Mouse (Mus musculus): ENCODE measurements around the gene Pigu. TPM values are rescaled to one million over a fixed set of nuclear protein-coding genes. Genes with fewer than 3 reads are reported as not detected.

Gene Pigu
- polyA plus RNA-seq, 1 experiment from 2014 or later = 22.1 TPM

GRCm38 (mm10) chr2:155336254-155336653 is 21.0 kb downstream of the Pigu start:
- Histone ChIP-seq H3K9ac (ENCODE audit: low read depth, low read length) (no peak overlapping the region), H3K27me3 (ENCODE audit: control insufficient read depth, insufficient read depth, low read depth, low read length) (no peaks in the 10 kb centered on the region), H3K27ac (ENCODE audit: low read length) (no peak overlapping the region), H3K4me1 (ENCODE audit: control insufficient read depth, low read depth, low read length) (no peaks in the 10 kb centered on the region), H3K4me3 (ENCODE audit: low read depth, low read length) (no peak overlapping the region), H3K4me2 (ENCODE audit: low read depth, low read length) (no peak overlapping the region), H3K9me3 (replicated peaks; ENCODE audit: control insufficient read depth, low read length) (no peaks in the 10 kb centered on the region), H3K36me3 (ENCODE audit: control insufficient read depth, insufficient read depth) (no peaks in the 10 kb centered on the region)
- 87% methylated on average over 3 of the region's 3 CpGs for WGBS (ENCODE audit: insufficient replicate concordance)
- ATAC-seq (ENCODE audit: low read depth) = no peak

- ATAC-seq (ENCODE audit: low read depth) = no peak
- Histone ChIP-seq H3K27ac (ENCODE audit: low read length) (no peak overlapping the region), H3K9me3 (replicated peaks; ENCODE audit: control insufficient read depth, low read length) (no peaks in the 10 kb centered on the region), H3K4me2 (ENCODE audit: low read depth, low read length) (no peak overlapping the region), H3K27me3 (ENCODE audit: control insufficient read depth, insufficient read depth, low read depth, low read length) (no peaks in the 10 kb centered on the region), H3K4me3 (ENCODE audit: low read depth, low read length) (no peak overlapping the region), H3K9ac (ENCODE audit: low read depth, low read length) (no peak overlapping the region), H3K36me3 (ENCODE audit: control insufficient read depth, insufficient read depth) (peaks cover 3% of the 10 kb centered on the region; the same call in 1 of the 2 replicates), H3K4me1 (ENCODE audit: control insufficient read depth, low read depth, low read length) (no peaks in the 10 kb centered on the region)
- whole genome bisulfite sequencing (ENCODE audit: insufficient replicate concordance) = 69% methylated on average over 1 of the region's 1 CpGs
Measured at GRCm38 (mm10) chr2:155335231-155335630, 22.0 kb downstream of the Pigu start.

GRCm38 (mm10) chr2:155333421-155333820 is 23.8 kb downstream of the Pigu start:
- H3K4me3 ChIP-seq (ENCODE audit: low read depth, low read length) = no peak overlapping the region
- WGBS (ENCODE audit: insufficient replicate concordance) = 75% methylated on average over 1 of the region's 1 CpGs
- no peaks in the 10 kb centered on the region for H3K9me3 ChIP-seq (replicated peaks; ENCODE audit: control insufficient read depth, low read length)
- ATAC-seq (ENCODE audit: low read depth) = no peak
- H3K9ac ChIP-seq (ENCODE audit: low read depth, low read length) = no peak overlapping the region
- no peak overlapping the region for H3K27ac ChIP-seq (ENCODE audit: low read length)
- no peak overlapping the region for H3K4me2 ChIP-seq (ENCODE audit: low read depth, low read length)
- H3K36me3 ChIP-seq (ENCODE audit: control insufficient read depth, insufficient read depth) = peaks cover 3% of the 10 kb centered on the region; the same call in 1 of the 2 replicates
- no peaks in the 10 kb centered on the region for H3K4me1 ChIP-seq (ENCODE audit: control insufficient read depth, low read depth, low read length)
- no peaks in the 10 kb centered on the region for H3K27me3 ChIP-seq (ENCODE audit: control insufficient read depth, insufficient read depth, low read depth, low read length)

- H3K27ac ChIP-seq (ENCODE audit: low read length) = no peak overlapping the region
- ATAC-seq (ENCODE audit: low read depth) = no peak
- H3K9ac ChIP-seq (ENCODE audit: low read depth, low read length) = no peak overlapping the region
- H3K27me3 ChIP-seq (ENCODE audit: control insufficient read depth, insufficient read depth, low read depth, low read length) = no peaks in the 10 kb centered on the region
- H3K4me2 ChIP-seq (ENCODE audit: low read depth, low read length) = no peak overlapping the region
- peaks cover 9% of the 10 kb centered on the region; the same call in 1 of the 2 replicates for H3K36me3 ChIP-seq (ENCODE audit: control insufficient read depth, insufficient read depth)
- H3K4me1 ChIP-seq (ENCODE audit: control insufficient read depth, low read depth, low read length) = no peaks in the 10 kb centered on the region
- WGBS (ENCODE audit: insufficient replicate concordance) = 75% methylated on average over 4 of the region's 4 CpGs
- no peak overlapping the region for H3K4me3 ChIP-seq (ENCODE audit: low read depth, low read length)
- H3K9me3 ChIP-seq (replicated peaks; ENCODE audit: control insufficient read depth, low read length) = no peaks in the 10 kb centered on the region
Measured at GRCm38 (mm10) chr2:155331351-155331750, 25.9 kb downstream of the Pigu start.

DNA sequence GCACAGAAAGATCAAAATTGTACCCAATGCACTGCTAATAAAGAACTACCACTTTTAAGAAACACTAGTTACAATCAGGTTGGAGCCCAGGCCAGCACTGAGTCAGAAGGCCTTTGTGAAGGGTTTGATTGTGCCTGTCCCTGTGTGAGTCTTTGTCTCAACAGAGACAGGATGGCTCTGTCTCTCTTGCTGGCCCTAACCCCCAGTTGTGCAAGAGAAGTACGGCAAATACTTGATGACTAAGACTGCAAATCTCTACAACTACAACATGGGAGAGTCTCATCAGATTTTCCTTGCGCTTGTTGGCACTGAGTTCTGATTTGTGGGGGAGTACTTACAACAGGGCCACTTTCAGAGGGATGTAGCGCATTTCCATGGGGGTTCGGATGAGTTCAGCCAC is 26.4 kb downstream of the Pigu start:
- Histone ChIP-seq H3K4me3 (ENCODE audit: low read depth, low read length) (no peak overlapping the region), H3K4me1 (ENCODE audit: control insufficient read depth, low read depth, low read length) (no peaks in the 10 kb centered on the region), H3K27ac (ENCODE audit: low read length) (no peak overlapping the region), H3K4me2 (ENCODE audit: low read depth, low read length) (no peak overlapping the region), H3K9ac (ENCODE audit: low read depth, low read length) (no peak overlapping the region), H3K9me3 (replicated peaks; ENCODE audit: control insufficient read depth, low read length) (no peaks in the 10 kb centered on the region), H3K27me3 (ENCODE audit: control insufficient read depth, insufficient read depth, low read depth, low read length) (no peaks in the 10 kb centered on the region), H3K36me3 (ENCODE audit: control insufficient read depth, insufficient read depth) (peaks cover 11% of the 10 kb centered on the region)
- no peak for ATAC-seq (ENCODE audit: low read depth)
- 88% methylated on average over 4 of the region's 4 CpGs for WGBS (ENCODE audit: insufficient replicate concordance)

- H3K9me3 ChIP-seq (replicated peaks; ENCODE audit: control insufficient read depth, low read length) = no peaks in the 10 kb centered on the region
- H3K36me3 ChIP-seq (ENCODE audit: control insufficient read depth, insufficient read depth) = peaks cover 11% of the 10 kb centered on the region
- no peak overlapping the region for H3K9ac ChIP-seq (ENCODE audit: low read depth, low read length)
- H3K27ac ChIP-seq (ENCODE audit: low read length) = no peak overlapping the region
- no peak for ATAC-seq (ENCODE audit: low read depth)
- no peaks in the 10 kb centered on the region for H3K4me1 ChIP-seq (ENCODE audit: control insufficient read depth, low read depth, low read length)
- no peaks in the 10 kb centered on the region for H3K27me3 ChIP-seq (ENCODE audit: control insufficient read depth, insufficient read depth, low read depth, low read length)
- WGBS (ENCODE audit: insufficient replicate concordance) = 77% methylated on average over 2 of the region's 2 CpGs
- H3K4me3 ChIP-seq (ENCODE audit: low read depth, low read length) = no peak overlapping the region
- H3K4me2 ChIP-seq (ENCODE audit: low read depth, low read length) = no peak overlapping the region
Measured at GRCm38 (mm10) chr2:155329707-155330106, 27.5 kb downstream of the Pigu start.

- Histone ChIP-seq H3K4me2 (ENCODE audit: low read depth, low read length) (no peak overlapping the region), H3K27ac (ENCODE audit: low read length) (no peak overlapping the region), H3K4me3 (ENCODE audit: low read depth, low read length) (no peak overlapping the region), H3K9ac (ENCODE audit: low read depth, low read length) (no peak overlapping the region), H3K4me1 (ENCODE audit: control insufficient read depth, low read depth, low read length) (no peaks in the 10 kb centered on the region), H3K27me3 (ENCODE audit: control insufficient read depth, insufficient read depth, low read depth, low read length) (no peaks in the 10 kb centered on the region), H3K36me3 (ENCODE audit: control insufficient read depth, insufficient read depth) (peaks cover 11% of the 10 kb centered on the region), H3K9me3 (replicated peaks; ENCODE audit: control insufficient read depth, low read length) (no peaks in the 10 kb centered on the region)
- no peak for ATAC-seq (ENCODE audit: low read depth)
Measured at GRCm38 (mm10) chr2:155328906-155329305, 28.3 kb downstream of the Pigu start.

DNA sequence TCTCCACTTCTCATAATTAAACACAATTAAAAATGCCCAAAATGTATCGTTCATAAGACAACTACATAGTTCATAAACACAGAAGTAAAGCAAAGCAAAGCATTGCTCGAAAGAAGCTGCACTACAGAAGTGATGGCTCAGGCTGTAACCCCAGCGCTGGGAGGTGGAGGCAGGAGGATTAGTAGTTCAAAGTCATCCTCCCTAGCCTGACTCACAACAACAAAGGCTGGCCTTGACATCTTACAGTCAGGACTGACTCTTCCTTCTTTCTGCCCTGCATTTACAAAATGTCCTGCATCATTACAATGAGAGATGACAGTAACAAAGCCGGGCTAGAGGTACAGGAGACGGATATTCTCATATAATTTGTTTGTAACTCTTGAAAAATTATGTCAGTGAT is 29.3 kb downstream of the Pigu start:
- no peaks in the 10 kb centered on the region for H3K9me3 ChIP-seq (replicated peaks; ENCODE audit: control insufficient read depth, low read length)
- H3K4me3 ChIP-seq (ENCODE audit: low read depth, low read length) = no peak overlapping the region
- peaks cover 11% of the 10 kb centered on the region for H3K36me3 ChIP-seq (ENCODE audit: control insufficient read depth, insufficient read depth)
- ATAC-seq (ENCODE audit: low read depth) = no peak
- H3K9ac ChIP-seq (ENCODE audit: low read depth, low read length) = no peak overlapping the region
- WGBS (ENCODE audit: insufficient replicate concordance) = 73% methylated on average over 5 of the region's 5 CpGs
- H3K27me3 ChIP-seq (ENCODE audit: control insufficient read depth, insufficient read depth, low read depth, low read length) = no peaks in the 10 kb centered on the region
- no peaks in the 10 kb centered on the region for H3K4me1 ChIP-seq (ENCODE audit: control insufficient read depth, low read depth, low read length)
- H3K27ac ChIP-seq (ENCODE audit: low read length) = no peak overlapping the region
- H3K4me2 ChIP-seq (ENCODE audit: low read depth, low read length) = no peak overlapping the region

- Histone ChIP-seq H3K36me3 (ENCODE audit: control insufficient read depth, insufficient read depth) (peaks cover 11% of the 10 kb centered on the region), H3K4me1 (ENCODE audit: control insufficient read depth, low read depth, low read length) (no peaks in the 10 kb centered on the region), H3K4me3 (ENCODE audit: low read depth, low read length) (no peak overlapping the region), H3K9me3 (replicated peaks; ENCODE audit: control insufficient read depth, low read length) (no peaks in the 10 kb centered on the region), H3K4me2 (ENCODE audit: low read depth, low read length) (no peak overlapping the region), H3K9ac (ENCODE audit: low read depth, low read length) (no peak overlapping the region), H3K27me3 (ENCODE audit: control insufficient read depth, insufficient read depth, low read depth, low read length) (no peaks in the 10 kb centered on the region), H3K27ac (ENCODE audit: low read length) (no peak overlapping the region)
- no peak for ATAC-seq (ENCODE audit: low read depth)
- 72% methylated on average over 4 of the region's 4 CpGs for WGBS (ENCODE audit: insufficient replicate concordance)
Measured at GRCm38 (mm10) chr2:155326001-155326400, 31.2 kb downstream of the Pigu start.

All from liver, embryonic 16.5 days (tissue).